Mouse (Mus musculus) liver, embryonic 14.5 days (tissue): ENCODE results near the gene Acap3.
A peak's percentile ranks its signal among the peaks of the same experiment; 100 is the strongest.

ENCODE experiments used
- CTCF ChIP-seq: IDR thresholded peaks from 2 replicates; pipeline ENCODE4 v1.5.1; 2016; ENCODE audit warnings: antibody characterized with exemption, low read depth, control low read depth
- EP300 ChIP-seq: IDR thresholded peaks from 2 replicates; pipeline ENCODE4 v1.6.1; 2016; ENCODE audit warnings: antibody characterized with exemption, low read depth

- peak; percentile 17; the same call in 1 of the 2 replicates for TF ChIP-seq CTCF
- no peak for TF ChIP-seq EP300
Measured at GRCm38 (mm10) chr4:155943534-155944249, 52.1 kb downstream of the Acap3 start, which contains the start of gene Ube2j2.
